Mouse (Mus musculus) thymus, postnatal 36 days (tissue): ENCODE measurements around the gene Arid3a.

Experiments used
- DNase-seq, 2 experiments: peaks; one replicate each; pipeline ENCODE4 v3.0.0; 2022; ENCODE audit warnings: mixed read lengths in 2 of 2

The Arid3a gene

GRCm38 (mm10) chr10:79909092-79909922 lies 17.5 kb upstream of the Arid3a start:
- DNase-seq: no peak

GRCm38 (mm10) chr10:79910556-79910955 lies 16.3 kb upstream of the Arid3a start, which contains the start of gene Gm26602:
Gene Gm26602 (plus strand): TSS chr10:79910856.
- no peak for DNase-seq

GRCm38 (mm10) chr10:79912412-79912811 lies 14.4 kb upstream of the Arid3a start:
- DNase-seq: no peak

GRCm38 (mm10) chr10:79914131-79914947 lies 12.5 kb upstream of the Arid3a start:
- no peak for DNase-seq

GRCm38 (mm10) chr10:79914948-79915596 lies 11.8 kb upstream of the Arid3a start:
- DNase-seq: no peak

- DNase-seq: no peak
These were observed 10.8 kb upstream of the Arid3a start for GRCm38 (mm10) chr10:79916081-79916480.

GRCm38 (mm10) chr10:79916808-79917531 lies 9.9 kb upstream of the Arid3a start, which contains the start of gene Kiss1r:
Gene Kiss1r (plus strand): TSS chr10:79916971.
- DNase-seq: peak; percentile 87 to 89

- no peak for DNase-seq
These were observed 9.2 kb upstream of the Arid3a start for GRCm38 (mm10) chr10:79917532-79918100.

- DNase-seq: no peak
These were observed 8.4 kb upstream of the Arid3a start for GRCm38 (mm10) chr10:79918231-79919078.

- DNase-seq: no peak
These were observed 7.5 kb upstream of the Arid3a start for GRCm38 (mm10) chr10:79919251-79919849.

- DNase-seq: no peak
These were observed 6.6 kb upstream of the Arid3a start for GRCm38 (mm10) chr10:79920056-79920890.

GRCm38 (mm10) chr10:79920958-79921535 lies 5.8 kb upstream of the Arid3a start, which contains the start of gene R3hdm4:
Gene R3hdm4 (minus strand): TSS chr10:79921208.
- no peak for DNase-seq

GRCm38 (mm10) chr10:79921572-79921971 lies 5.3 kb upstream of the Arid3a start:
- DNase-seq: no peak

GRCm38 (mm10) chr10:79924998-79925784 lies 1.7 kb upstream of the Arid3a start:
- peak; percentile 89 to 96 for DNase-seq

GRCm38 (mm10) chr10:79925785-79926490 lies 905 bp upstream of the Arid3a start:
- DNase-seq: peak; percentile 43 to 57

- DNase-seq: peak; percentile 84 to 89
These were observed 634 bp downstream of the Arid3a start for GRCm38 (mm10) chr10:79927324-79928029.
